Mouse (Mus musculus) urinary bladder, postnatal 10 days (tissue): ENCODE measurements around the gene Cdc42bpb.

ENCODE experiments used
- DNase-seq: peaks from one replicate; pipeline ENCODE4 v3.0.0; 2022; ENCODE audit warnings: low spot score

Gene Cdc42bpb

DNA sequence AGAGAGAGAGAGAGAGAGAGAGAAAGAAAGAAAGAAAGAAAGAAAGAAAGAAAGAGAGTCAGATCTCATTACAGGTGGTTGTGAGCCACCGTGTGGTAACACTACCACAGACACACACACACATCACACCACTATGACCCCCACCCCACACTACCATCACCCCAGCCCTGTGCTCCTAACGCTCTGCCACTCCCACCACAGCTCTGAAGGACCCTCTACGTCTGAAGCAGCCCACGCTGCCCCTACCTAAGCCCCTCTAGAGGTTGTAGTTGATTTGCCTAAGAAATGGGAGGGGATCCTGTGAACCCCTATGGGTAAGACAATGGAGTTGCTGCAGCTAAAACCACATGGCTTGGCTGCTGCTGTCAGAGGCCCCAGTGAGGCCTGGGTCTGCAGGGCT, 93.9 kb downstream of the Cdc42bpb start:
- no peak for DNase-seq

GRCm38 (mm10) chr12:111276371-111276770, 101.1 kb downstream of the Cdc42bpb start:
- no peak for DNase-seq

- DNase-seq, result no peak
Measured at GRCm38 (mm10) chr12:111275150-111275841, 102.2 kb downstream of the Cdc42bpb start.

DNA sequence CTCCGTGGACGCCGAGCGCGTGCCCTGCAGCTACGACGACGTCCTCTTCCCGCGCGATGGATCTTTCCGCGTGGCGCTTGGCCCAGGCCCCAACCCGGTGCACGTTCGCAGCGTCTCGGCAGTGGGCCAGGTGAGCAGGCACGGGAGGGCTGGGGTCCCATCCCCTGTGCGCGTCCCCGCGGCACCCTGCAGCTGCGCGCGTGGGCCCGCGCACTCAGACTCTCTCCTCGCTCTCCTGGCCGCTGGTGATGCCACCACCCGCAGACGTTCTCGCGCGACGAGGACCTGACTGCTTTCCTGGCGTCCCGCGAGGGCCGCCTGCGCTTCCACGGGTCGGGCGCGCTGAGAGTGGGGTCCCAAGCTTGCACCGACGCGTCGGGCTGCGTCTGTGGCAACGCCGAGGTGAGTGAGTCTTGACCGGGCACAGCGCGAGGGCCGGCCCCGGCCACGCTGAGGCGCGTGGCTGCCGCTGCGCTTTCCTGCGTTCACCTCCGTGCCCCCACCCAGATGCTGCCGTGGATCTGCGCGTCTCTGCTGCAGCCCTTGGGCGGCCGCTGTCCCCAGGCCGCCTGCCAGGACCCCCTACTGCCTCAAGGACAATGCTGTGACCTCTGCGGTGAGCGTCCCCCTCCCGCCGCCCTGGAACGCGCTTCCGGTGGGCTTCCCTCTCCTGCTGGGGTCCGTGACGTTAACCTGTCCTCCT, 102.9 kb downstream of the Cdc42bpb start:
- DNase-seq, result no peak

- DNase-seq, result no peak
Measured at GRCm38 (mm10) chr12:111274006-111274405, 103.5 kb downstream of the Cdc42bpb start.

- DNase-seq, result no peak
Measured at GRCm38 (mm10) chr12:111272420-111272819, 105.1 kb downstream of the Cdc42bpb start.

DNA sequence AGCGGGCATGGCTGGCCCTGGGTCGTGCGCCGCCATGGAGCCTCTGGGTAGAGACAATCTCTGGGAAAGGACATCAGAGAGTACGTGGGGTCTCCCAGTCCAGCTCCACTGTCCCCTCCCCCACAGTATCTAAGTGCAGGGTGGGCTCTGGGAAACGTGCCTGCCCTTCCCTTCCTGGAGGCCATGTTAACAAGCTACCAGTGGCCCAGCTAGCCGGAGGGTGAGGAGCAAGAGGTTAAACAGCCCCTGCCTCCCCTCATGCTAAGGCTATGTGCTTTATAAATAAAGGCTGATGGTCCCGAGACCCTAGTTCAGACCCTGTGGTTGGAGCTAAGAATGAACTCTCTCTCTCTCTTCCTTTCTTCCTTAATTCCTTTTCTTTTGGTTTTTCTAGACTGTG, 105.6 kb downstream of the Cdc42bpb start:
- DNase-seq, result no peak

DNA sequence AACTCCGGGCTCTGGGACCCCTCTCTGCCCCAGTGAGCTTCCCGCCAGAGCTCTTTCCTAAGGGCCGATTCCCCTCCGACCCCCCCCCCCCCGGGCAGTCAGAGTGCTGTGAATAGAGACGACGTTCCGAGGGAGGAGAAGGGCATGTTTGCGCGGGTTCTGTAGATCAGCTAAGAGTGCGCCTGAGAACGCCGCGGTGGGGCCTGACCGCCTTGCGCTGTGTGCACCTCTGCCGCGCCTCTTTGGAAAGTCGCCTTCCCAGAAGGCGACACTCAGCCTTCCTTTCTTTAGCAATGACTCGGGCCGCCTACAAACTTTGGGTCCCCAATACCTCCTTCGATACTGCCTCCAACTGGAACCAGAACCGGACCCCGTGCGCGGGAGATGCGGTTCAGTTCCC, 106.1 kb downstream of the Cdc42bpb start:
- no peak for DNase-seq

GRCm38 (mm10) chr12:111270629-111271277, 106.8 kb downstream of the Cdc42bpb start, which contains the start of gene Amn:
Gene Amn (plus strand): TSS chr12:111271095.
- no peak for DNase-seq

DNA sequence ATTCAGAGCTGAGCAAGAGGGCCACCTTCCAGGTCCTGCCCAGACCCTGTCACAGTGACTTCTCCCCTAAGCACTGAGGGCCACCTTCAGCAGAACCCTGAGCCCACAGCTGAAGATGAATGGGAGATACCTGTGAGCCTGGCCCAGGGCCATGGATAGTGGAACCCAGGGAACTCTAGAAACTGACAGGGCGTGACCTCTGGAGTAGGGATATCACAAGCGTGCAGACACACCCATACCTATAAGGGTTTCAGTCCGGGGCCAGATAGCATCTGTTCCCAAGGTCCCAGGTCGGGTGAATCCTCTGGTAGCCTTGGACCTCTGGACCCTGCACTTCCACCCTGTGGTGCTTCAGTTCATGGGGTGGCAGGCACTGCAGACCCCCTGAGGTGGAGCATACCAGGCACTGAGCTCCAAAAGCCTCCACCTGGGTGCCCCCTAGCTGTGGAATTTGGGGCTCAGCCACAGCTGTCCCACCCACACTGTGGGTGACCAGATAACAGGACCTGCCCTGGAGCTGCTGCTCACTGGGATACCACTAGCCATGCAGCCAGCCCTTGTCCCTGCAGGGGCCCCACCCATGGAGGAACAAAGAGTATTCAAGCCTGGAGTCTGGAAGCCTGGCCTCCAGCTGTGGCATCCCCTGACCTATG, 109.7 kb downstream of the Cdc42bpb start:
- DNase-seq, result no peak

GRCm38 (mm10) chr12:111266592-111266991, 110.9 kb downstream of the Cdc42bpb start:
- DNase-seq, result no peak

DNA sequence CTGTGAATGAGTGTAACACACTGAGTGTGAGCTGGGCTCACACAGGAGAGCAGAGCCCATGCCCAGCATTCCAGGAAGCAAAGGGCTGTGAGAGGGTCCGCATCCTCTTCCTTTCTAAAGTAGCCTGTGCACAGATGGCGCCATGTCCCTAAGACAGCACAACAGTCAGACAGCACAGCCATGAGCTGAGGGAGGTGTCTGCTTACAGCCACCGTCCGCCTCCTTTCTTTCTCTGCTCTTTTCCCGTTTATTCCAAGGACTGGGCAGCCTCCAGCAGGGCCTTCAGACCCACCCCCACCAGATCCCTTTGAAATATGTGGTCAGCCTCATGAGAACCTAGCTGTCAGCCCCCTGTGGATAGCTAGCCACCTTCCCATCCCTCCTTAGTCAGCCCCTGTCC, 112.3 kb downstream of the Cdc42bpb start:
- DNase-seq, result no peak

DNA sequence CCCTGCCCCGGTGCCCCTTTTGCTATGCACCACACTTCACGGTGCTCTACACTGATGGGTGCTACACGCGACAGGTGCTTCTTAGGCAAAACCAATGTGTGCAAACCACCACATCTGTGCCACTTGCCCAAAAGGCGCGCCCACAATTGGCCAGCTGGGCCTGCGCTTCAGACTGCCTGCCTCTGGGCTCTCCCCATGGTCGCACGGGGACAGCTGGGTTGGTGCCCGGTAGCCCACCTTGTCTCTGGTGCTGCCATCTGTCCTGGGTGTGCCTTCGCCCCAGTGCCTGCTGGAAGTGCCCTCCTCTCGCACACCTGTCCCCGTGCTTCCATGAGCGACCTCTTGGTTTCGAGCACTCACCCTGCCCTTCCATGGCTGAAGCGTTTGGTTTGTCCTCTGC, 113.9 kb downstream of the Cdc42bpb start:
- no peak for DNase-seq

GRCm38 (mm10) chr12:111251227-111251626, 126.3 kb downstream of the Cdc42bpb start:
- DNase-seq, result no peak

- no peak for DNase-seq
Measured at GRCm38 (mm10) chr12:111250116-111250515, 127.4 kb downstream of the Cdc42bpb start.

GRCm38 (mm10) chr12:111249095-111249494, 128.4 kb downstream of the Cdc42bpb start:
- no peak for DNase-seq

- DNase-seq, result no peak
Measured at GRCm38 (mm10) chr12:111246808-111247464, 130.6 kb downstream of the Cdc42bpb start.

DNA sequence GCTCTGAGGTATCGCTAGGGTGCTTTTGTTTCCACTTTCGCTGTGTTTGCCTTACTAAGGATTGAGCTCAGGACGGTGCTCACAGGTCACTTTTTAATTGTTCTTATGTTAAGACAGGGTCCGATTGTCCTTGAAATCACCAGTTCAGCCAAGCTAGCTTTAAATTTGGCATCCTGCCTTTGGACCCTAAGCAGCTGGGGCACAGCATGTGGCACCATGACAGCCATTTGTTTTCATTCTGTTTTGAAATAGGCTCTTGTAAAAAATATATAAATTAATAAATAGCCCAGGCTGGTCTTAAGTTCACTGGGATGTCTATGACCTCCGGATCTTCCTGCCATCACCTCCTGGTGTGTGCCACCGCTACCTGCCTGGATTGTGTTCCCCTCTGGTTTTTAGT, 132.4 kb downstream of the Cdc42bpb start:
- DNase-seq, result no peak

DNA sequence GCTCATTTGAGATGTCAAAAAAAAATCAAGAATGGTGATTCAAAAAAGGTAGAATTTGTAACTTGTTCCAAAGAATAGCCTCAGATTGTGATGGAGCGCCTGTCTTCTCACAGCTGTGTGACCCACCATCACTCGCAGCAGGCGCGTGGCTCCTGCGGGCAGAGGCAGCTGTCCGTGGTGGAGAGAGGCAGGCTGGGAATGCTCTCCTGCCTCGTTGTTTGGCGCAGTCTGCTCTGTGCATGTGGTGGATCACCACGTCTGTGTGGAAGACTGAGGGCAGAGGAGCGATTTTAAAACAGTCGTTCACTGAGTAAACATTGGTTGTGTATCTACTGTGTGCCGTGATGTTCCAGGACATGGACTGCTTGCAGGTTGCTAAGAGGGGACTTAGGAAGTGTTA, 133.8 kb downstream of the Cdc42bpb start:
- DNase-seq, result no peak
